Mouse (Mus musculus) spleen, postnatal 4 days (tissue): ENCODE results near the gene Ing1.

Source experiments
- DNase-seq, 2 experiments: peaks; one replicate each; pipeline ENCODE4 v3.0.0; 2022; ENCODE audit warnings: low spot score in 2 of 2

The Ing1 gene

GRCm38 (mm10) chr8:11554799-11555719 lies at the start of gene Ing1:
TSS of gene Ing1 (plus strand) at chr8:11555571.
- peak; percentile 94 to 97 for DNase-seq

DNA sequence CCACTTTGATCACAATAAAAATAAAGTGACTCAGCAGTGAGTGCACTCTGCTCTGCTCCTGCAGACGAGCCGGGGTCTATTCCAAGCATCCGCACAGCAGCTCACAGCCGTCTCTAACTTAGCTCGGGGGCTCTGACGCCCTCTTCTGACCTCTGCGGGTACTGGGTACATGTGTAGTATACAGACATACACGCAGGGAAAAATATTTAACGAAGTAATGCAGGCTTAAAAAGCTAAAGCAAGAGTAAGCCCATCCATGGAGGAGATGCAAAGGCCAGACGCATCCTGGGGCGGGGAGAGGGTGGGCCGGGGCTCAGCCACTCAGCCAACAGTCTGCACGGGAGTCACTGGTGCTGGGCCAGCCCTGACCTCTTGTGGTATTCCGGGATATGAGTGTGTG lies 49.3 kb upstream of the Ing1 start:
- no peak for DNase-seq

GRCm38 (mm10) chr8:11506802-11507201 lies 48.6 kb upstream of the Ing1 start:
- DNase-seq = peak; percentile 64 to 83

GRCm38 (mm10) chr8:11508880-11509279 lies 46.5 kb upstream of the Ing1 start:
- no peak for DNase-seq

- DNase-seq = no peak
Measured at GRCm38 (mm10) chr8:11510971-11511370, 44.4 kb upstream of the Ing1 start.

- DNase-seq = peak in 1 of 2 experiments; percentile 25
Measured at GRCm38 (mm10) chr8:11512711-11513110, 42.7 kb upstream of the Ing1 start.

GRCm38 (mm10) chr8:11513247-11513646 lies 42.1 kb upstream of the Ing1 start:
- no peak for DNase-seq

DNA sequence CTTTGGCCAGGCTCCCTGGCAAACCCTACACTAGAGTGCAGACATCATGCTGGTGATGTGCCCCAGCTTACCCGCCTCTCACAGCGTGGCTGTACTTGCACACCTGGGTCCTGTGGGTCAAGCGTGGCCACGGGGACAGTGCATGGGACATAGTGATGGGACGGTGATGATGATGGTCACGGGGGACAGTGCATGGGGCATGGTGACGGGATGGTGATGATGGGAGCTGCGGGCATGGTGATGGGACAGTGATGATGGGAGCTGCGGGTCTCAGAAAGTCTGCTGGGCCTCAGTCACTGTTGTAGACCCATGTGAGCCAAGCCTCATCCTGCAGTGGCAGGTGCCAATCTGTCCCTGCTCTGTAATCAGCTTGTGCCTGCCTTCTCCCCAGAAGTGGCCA lies 39.1 kb upstream of the Ing1 start:
- DNase-seq = no peak

DNA sequence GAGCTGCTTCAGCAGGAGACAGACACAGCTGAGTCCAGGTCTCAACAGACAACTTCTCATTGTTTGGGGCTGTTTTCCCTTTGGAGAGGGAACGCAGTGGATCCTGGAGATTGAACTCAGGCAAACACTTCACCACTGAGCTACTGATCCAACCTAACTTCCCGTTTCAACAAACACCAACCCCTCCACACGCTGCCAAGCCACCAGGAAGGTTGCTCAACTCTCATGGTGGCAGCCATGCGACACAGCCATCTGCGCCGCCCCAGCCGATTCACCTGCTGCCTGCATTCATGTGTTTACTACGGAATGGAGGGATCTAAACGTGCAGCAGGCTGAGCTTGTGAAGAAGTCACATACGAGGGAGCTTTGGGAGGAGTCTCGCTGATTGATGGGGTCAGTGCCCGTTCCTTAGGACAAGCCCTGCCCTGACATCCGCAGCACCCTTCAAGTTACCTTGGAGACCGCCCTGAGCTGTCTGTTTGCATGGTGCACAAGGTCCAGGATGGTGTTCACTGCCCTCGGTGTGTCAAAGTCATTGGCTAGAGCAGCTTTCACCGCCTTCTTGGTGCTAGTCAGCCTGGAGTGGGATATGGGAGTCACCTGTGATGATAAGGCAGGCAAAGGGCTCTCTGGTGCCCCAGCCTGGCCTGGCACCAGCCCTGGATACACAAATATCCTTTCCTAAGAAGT lies 37.9 kb upstream of the Ing1 start:
- DNase-seq = no peak

GRCm38 (mm10) chr8:11518056-11518396 lies 37.3 kb upstream of the Ing1 start:
- DNase-seq = no peak

- no peak for DNase-seq
Measured at GRCm38 (mm10) chr8:11518676-11519075, 36.7 kb upstream of the Ing1 start.

DNA sequence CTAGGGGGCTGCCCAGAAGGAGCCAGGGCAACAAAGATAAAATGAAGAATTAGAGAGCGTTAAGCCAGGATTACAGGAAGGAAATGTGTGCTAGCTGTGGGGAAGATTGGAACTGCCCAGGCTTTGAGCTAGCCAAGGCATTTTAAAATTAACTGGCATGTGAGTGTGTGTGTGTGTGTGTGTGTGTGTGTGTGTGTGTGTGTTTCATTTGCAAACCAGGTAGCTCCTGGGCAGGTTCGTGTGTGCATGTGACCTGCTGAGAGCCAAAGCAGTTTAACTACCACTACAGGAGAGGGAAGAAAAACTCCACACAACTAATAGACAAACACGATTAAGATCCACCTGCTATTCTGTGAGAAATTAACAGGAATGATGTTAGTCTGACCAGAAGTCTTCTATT lies 32.0 kb upstream of the Ing1 start:
- no peak for DNase-seq

DNA sequence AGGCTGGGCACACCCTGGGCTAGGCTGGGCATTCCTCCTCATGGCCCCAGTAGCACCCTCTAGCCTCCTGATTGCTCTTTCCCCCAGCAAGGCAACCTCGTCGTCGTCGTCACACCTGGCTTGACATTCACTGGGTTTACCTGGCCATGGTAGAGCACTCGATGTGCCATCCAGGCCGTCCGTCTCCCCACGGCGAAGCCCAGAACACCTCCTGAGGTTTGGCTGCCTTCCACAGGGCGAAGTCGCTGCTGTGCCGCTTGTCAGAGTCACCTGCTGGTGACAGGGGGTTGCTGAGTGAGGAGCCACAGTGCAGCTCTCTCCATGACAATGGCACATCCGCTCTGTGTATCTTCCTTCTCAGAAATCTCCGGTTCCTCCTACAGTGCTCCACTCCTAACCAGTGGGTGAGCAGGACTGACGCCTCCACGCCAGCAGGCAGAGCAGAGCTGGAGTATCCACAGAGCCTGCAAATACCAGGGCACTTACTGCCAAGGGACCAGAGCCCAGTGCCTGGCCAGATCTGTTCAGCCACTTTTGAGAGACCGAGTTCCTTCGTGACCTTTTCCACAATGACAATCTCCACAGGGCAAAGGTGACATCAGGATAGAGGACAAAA lies 25.1 kb upstream of the Ing1 start:
- no peak for DNase-seq

GRCm38 (mm10) chr8:11530849-11531248 lies 24.5 kb upstream of the Ing1 start:
- DNase-seq = no peak

DNA sequence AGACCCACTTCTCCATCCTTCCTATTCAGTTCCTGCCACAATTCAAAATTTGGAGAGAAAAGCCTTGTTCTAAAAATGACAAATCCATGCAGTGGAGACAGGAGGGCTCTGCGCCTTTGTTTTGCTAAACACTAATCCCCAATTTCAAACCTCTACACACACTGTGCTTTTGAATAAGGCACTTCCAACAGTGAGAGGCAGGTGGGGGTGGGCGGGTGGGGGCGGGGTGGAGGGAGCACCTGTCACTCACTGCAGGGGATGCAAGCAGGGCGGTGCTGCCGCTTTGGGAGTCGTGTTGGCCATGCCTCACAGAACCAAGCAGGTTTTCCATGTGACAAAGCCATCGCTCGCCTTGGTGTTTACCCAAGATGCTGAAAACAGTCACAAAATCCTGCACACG lies 20.9 kb upstream of the Ing1 start:
- DNase-seq = no peak

DNA sequence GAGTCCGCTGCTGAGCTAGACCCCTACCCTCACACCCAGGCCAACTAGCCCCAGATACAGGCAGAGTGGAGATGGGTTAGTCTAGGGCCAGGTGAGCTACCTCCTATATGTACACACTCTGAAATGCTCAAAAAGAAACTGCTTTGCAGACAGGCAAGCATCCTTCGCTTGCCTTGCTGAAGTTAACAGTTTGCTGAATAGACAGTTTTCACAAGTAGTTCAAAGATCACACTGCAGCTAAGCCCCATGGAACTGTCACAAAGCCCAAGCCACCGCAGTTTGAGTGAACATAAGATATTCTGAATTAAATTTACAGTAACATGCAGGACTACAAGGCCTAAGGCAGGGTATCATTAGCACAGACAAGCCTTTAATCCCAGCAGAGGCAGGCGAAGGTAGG lies 16.3 kb upstream of the Ing1 start:
- no peak for DNase-seq

- no peak for DNase-seq
Measured at GRCm38 (mm10) chr8:11540182-11540581, 15.2 kb upstream of the Ing1 start.

- DNase-seq = no peak
Measured at GRCm38 (mm10) chr8:11542031-11542430, 13.3 kb upstream of the Ing1 start.

- DNase-seq = no peak
Measured at GRCm38 (mm10) chr8:11542866-11543265, 12.5 kb upstream of the Ing1 start.

- peak; percentile 66 to 88 for DNase-seq
Measured at GRCm38 (mm10) chr8:11544386-11544785, 11.0 kb upstream of the Ing1 start.

GRCm38 (mm10) chr8:11547063-11547462 lies 8.3 kb upstream of the Ing1 start:
- DNase-seq = no peak

GRCm38 (mm10) chr8:11549706-11550105 lies 5.7 kb upstream of the Ing1 start:
- peak; percentile 72 to 85 for DNase-seq
